Mouse (Mus musculus) liver, adult 2 months (tissue): ENCODE data around the gene Elavl1.

Source experiments
- CTCF ChIP-seq: fragments of 200-500 bp; IDR thresholded peaks from 2 replicates; pipeline ENCODE4 v1.5.1; 2011; ENCODE audit warnings: low read depth, low read length, control low read depth
- POLR2A ChIP-seq: fragments of 200-500 bp; IDR thresholded peaks from 2 replicates; pipeline ENCODE4 v1.6.1; 2011; ENCODE audit warnings: low read length, control low read depth; ENCODE audit not compliant: insufficient read depth; ENCODE audit errors: extremely low read depth

GRCm38 (mm10) chr8:4250306-4250970, 74.8 kb downstream of the Elavl1 start:
- TF ChIP-seq CTCF (peak; percentile 91), POLR2A (no peak)
